Mouse (Mus musculus): ENCODE measurements around the gene Jak2. TPM values are rescaled to one million over a fixed set of nuclear protein-coding genes. Genes with fewer than 3 reads are reported as not detected.

Gene Jak2
- total RNA-seq (2023), result 43.0 and 46.1 TPM in 2 replicates

DNA sequence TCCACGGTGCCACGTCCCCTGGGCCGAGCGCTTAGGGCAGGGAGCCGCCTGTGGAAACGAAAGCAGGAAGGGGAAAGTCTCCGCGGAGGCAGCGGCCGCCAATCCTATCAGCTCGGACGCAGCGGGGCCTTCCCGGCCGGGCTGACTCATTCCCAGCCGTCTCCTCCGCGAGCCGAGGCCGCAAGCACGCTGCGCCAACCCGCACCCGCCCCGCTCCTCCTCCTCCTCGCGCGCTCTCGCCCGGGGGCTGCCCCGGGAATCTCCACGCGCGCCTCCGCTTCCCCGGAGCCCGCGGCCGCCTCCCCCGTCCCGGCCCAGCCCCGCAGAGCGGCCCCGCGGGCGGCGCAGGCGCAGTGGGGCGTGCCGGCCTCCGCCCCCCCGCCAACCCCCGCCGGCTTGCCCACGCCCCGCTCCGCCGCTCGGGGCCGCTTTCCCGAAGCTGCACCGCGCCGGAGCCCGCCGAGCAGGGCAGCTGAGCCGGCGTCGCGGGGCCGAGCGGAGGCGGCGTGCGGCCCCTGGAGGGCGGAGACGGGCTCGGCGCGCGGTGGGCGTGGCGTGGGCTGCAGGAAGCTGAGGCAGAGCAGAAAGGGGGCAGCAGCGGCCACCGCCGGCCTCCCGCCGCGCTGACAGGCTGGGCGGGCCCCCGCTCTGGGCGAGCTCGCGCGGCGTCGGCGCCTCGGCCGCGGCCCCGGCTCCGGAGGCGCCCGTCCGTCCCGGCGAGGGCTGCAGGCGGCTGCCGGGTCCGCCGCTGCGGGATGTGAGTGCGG, at the start of gene Jak2:
Gene Jak2 (plus strand): TSS at position 638 of the 767 bp plus-strand sequence.

DNA sequence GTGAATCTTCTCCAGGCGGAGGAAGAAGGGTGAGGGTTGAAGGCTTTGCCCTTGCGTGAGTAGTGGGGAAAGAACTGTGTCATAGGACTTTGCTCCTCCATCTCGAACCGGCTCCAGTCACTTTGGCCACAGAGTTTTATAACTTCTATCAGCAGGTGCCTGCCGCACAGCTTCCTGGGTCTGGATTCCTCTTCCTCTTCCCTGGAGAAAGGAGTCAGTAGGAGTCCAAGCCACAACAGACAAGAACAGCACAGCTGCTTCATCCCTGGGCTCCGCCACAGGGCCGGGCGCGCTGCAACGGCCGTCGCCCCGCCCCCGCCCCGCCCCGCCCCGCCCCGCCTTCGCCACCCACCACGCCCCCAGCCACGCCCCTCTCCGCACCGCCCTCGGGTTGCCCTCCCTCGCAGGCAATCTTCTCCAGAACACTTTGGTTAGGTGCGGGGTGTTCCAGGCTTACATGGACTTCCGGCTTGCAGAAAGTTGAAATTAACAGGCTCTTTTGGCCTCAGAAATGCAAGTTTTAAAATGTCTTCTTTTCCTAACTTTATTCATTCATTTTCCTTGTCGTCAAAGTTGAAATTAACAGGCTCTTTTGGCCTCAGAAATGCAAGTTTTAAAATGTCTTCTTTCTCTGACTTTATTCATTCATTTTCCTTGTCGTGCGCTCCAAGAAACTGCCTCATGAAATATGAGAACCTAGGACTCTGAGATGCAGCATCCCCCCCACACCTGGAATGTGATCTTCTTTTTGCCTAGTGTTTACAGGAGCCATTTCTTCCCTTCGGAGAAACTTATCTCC, 73.6 kb downstream of the Jak2 start, which contains the start of gene Insl6:
Gene Insl6 (minus strand): TSS at position 304 of the 799 bp plus-strand sequence.

DNA sequence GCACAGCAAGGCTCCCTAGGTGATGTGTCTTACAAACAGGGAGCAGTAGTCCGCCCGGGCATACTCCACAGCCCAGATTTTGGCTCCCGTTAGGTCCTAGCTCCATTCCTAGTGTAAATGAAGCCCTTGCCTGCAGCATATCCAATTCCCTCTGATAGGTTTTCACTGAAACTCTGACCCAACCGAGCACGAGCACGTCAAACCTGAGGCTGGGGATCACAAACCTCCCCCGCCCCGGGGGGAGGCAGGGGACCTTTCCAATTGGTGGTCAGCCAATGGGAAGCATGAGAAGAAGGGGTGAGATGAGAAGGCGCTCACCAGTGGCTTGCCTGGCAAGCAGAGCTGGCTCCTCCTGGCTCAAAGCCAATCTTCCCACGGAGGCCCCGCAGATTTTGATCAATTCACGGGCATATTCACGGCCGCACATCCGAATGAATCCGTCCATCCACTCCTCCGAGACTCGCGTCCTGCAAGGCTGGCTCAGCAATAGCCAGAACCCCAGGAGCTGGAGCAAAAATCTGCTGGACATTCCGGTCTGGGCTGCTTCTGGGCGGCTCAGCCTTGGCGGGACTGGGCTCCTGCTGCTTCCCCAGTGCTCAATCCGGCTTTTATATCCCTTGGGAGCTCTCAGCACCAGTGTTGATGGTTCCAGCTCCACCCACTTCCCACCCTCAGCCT, 82.6 kb downstream of the Jak2 start, which contains the start of gene Rln1:
Gene Rln1 (minus strand): TSS at position 603 of the 678 bp plus-strand sequence.

Other genes starting within 250 kb of the Jak2 start
- 8.7 and 9.0 TPM in 2 replicates for gene Ak3, start 203.9 kb upstream of the Jak2 start, total RNA-seq (2023)
- 3.6 and 4.2 TPM in 2 replicates for gene Rcl1, start 150.5 kb upstream of the Jak2 start, total RNA-seq (2023)
- 0.61 TPM in 1 of 2 replicates, not detected in the other for gene Insl6, start 73.5 kb downstream of the Jak2 start, total RNA-seq (2023)
- not detected in 2 replicates for gene Rln1, start 82.8 kb downstream of the Jak2 start, total RNA-seq (2023)
- 47.3 and 62.8 TPM in 2 replicates for gene Plgrkt, start 115.6 kb downstream of the Jak2 start, total RNA-seq (2023)
- gene Cd274, start 115.6 kb downstream of the Jak2 start, total RNA-seq (2023), result 15.1 and 24.4 TPM in 2 replicates
- 0.29 and 0.54 TPM in 2 replicates for gene Pdcd1lg2, start 159.1 kb downstream of the Jak2 start, total RNA-seq (2023)